Mouse (Mus musculus) NIH3T3 (cell line): ENCODE data around the gene Kcnv2.

Experiments
- DNase-seq: peaks from one replicate; pipeline ENCODE4 v3.0.0-alpha.2; 2012; ENCODE audit warnings: low read depth

Gene Kcnv2

DNA sequence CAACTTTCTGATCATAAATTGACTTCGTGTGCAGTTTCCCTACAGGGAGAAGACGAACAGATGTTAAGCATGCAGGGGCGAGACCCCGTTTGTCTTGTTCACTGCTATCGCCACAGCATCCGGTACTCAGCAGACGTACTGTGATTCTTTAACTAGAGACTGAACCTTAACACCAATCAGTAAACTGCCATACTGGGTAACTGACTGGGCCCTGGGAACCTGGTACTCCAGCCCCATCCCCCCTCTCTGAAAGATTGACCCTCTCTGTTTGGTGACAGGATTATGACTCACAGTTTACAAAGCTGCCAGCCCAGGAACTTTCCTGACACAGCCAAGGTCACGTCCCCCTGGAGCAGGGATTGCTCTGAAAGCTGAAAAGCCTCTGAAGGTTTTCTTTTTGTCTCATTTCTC is 42.1 kb downstream of the Kcnv2 start:
- peak; percentile 79 for DNase-seq

DNA sequence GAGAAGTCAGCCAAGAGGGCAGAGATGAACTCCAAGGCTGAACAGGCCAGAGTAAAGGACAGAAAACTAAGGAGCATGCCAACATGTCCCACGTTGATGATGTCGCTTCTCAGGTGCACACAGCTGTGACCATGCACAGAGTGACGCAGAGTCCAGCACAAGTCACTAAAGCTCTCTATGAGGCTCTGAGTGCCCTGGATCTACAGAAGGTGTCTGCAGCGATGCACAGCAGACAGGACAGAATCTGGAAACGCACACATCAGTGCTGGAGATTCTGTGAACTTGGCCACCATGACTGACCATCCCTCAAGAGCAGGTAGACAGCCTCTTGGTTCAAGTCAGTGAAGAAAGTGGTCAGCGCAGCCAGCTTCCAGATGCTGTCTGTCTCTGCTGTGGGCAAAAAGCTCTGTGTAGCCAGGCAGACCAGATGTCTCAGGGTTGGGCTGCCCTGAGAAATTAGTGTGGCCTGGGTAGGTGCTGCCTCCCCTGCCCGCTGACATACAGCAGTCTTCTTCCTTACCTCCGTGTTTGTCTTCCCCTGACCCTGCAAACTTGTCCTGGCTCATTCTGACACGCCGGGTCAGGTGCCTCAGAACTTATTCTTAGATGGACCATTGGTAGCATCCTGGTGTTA is 43.8 kb downstream of the Kcnv2 start:
- DNase-seq = no peak

GRCm38 (mm10) chr19:27369461-27370135 is 47.2 kb downstream of the Kcnv2 start:
- DNase-seq = peak; percentile 89

- DNase-seq = no peak
Observed at GRCm38 (mm10) chr19:27370174-27370573, 47.8 kb downstream of the Kcnv2 start.

- DNase-seq = no peak
Observed at GRCm38 (mm10) chr19:27370784-27371183, 48.4 kb downstream of the Kcnv2 start.

- no peak for DNase-seq
Observed at GRCm38 (mm10) chr19:27379712-27380401, 57.5 kb downstream of the Kcnv2 start.

- peak; percentile 55 for DNase-seq
Observed at GRCm38 (mm10) chr19:27382131-27382530, 59.7 kb downstream of the Kcnv2 start.

GRCm38 (mm10) chr19:27383266-27383665 is 60.9 kb downstream of the Kcnv2 start:
- DNase-seq = no peak

- no peak for DNase-seq
Observed at GRCm38 (mm10) chr19:27385304-27385703, 62.9 kb downstream of the Kcnv2 start.
